Mouse (Mus musculus) limb, embryonic 12.5 days (tissue): ENCODE measurements at regions not wholly inside any gene's neighbourhood (a gene's known extent, or its start where the extent isn't known, plus 50 kb on each side); places are given as distances from the start of the nearest gene placed in this dataset.

Experiments
- ATAC-seq: fragments of 200-750 bp; cut with Nextera tagmentation; 2 replicates; pipeline ENCODE4 v1.8.0; 2017; ENCODE audit warnings: low read depth, moderate TSS enrichment; ENCODE audit not compliant: insufficient number of reproducible peaks, insufficient read depth, low FRiP score, low TSS enrichment
- H3K27ac ChIP-seq: fragments of 300-500 bp; sonication (generic); 2 replicates; pipeline ENCODE4 v1.5.1; 2016; ENCODE audit warnings: mild to moderate bottlenecking, moderate library complexity
- H3K27me3 ChIP-seq: fragments of 300-500 bp; sonication (generic); 2 replicates; pipeline ENCODE4 v1.6.1; 2016; ENCODE audit warnings: mild to moderate bottlenecking, moderate library complexity
- H3K36me3 ChIP-seq: fragments of 300-500 bp; sonication (generic); 2 replicates; pipeline ENCODE4 v1.6.1; 2016; ENCODE audit warnings: mild to moderate bottlenecking, moderate library complexity
- H3K4me1 ChIP-seq: fragments of 300-500 bp; sonication (generic); replicated peaks from 2 replicates; pipeline ENCODE4 v1.6.1; 2016
- H3K4me2 ChIP-seq: fragments of 300-500 bp; sonication (generic); 2 replicates; pipeline ENCODE4 v1.6.1; 2016; ENCODE audit warnings: mild to moderate bottlenecking, moderate library complexity
- H3K4me3 ChIP-seq: fragments of 300-500 bp; sonication (generic); replicated peaks from 2 replicates; pipeline ENCODE4 v1.5.1; 2016; ENCODE audit warnings: mild to moderate bottlenecking
- H3K9ac ChIP-seq: fragments of 300-500 bp; sonication (generic); replicated peaks from 2 replicates; pipeline ENCODE4 v1.6.1; 2016; ENCODE audit warnings: mild to moderate bottlenecking, moderate library complexity
- H3K9me3 ChIP-seq: fragments of 300-500 bp; sonication (generic); 2 replicates; pipeline ENCODE4 v1.6.1; 2016; ENCODE audit warnings: mild to moderate bottlenecking, moderate library complexity
- WGBS: fragments of 180-500 bp; shearing (Covaris S2); methylation state at CpG from one replicate; pipeline ENCODE4 v1.1.7; 2016; 5-methylcytosine and 5-hydroxymethylcytosine counted together

GRCm38 (mm10) chr4:82083519-82083918 is 622.0 kb downstream of the Nfib start:
- WGBS: 75% methylated on average over 2 of the region's 2 CpGs
- ATAC-seq: no peak
- no peak overlapping the region for H3K27ac ChIP-seq

GRCm38 (mm10) chr4:82068050-82068449 is 625.4 kb upstream of the Mpdz start:
- Histone ChIP-seq H3K4me2 (no peak overlapping the region), H3K27me3 (no peaks in the 10 kb centered on the region), H3K9ac (no peak overlapping the region), H3K36me3 (no peaks in the 10 kb centered on the region), H3K4me1 (peaks cover 15% of the 10 kb centered on the region), H3K4me3 (no peak overlapping the region), H3K9me3 (no peaks in the 10 kb centered on the region), H3K27ac (no peak overlapping the region)
- no peak for ATAC-seq
- WGBS: 84% methylated on average over 3 of the region's 3 CpGs

More at GRCm38 (mm10) chr4:82083519-82083918, 622.0 kb downstream of the Nfib start:
- Histone ChIP-seq H3K4me1 (no peaks in the 10 kb centered on the region), H3K27me3 (no peaks in the 10 kb centered on the region), H3K4me2 (no peak overlapping the region), H3K9me3 (no peaks in the 10 kb centered on the region), H3K9ac (no peak overlapping the region), H3K4me3 (no peak overlapping the region), H3K36me3 (no peaks in the 10 kb centered on the region)

- H3K9me3 ChIP-seq: no peaks in the 10 kb centered on the region
- WGBS: 62% methylated on average over 14 of the region's 14 CpGs
- H3K27me3 ChIP-seq: no peaks in the 10 kb centered on the region
- H3K4me3 ChIP-seq: no peak overlapping the region
- peak overlapping the region; percentile 31 for H3K4me2 ChIP-seq
- H3K27ac ChIP-seq: peak overlapping the region; percentile 85
- peak; percentile 92 for ATAC-seq
- H3K36me3 ChIP-seq: no peaks in the 10 kb centered on the region
- H3K4me1 ChIP-seq: peaks cover 15% of the 10 kb centered on the region
- no peak overlapping the region for H3K9ac ChIP-seq
These were observed 623.2 kb upstream of the Mpdz start for GRCm38 (mm10) chr4:82065641-82066358.

- Histone ChIP-seq H3K4me2 (no peak overlapping the region), H3K27me3 (no peaks in the 10 kb centered on the region), H3K27ac (no peak overlapping the region), H3K4me3 (no peak overlapping the region), H3K9ac (no peak overlapping the region), H3K9me3 (no peaks in the 10 kb centered on the region), H3K36me3 (no peaks in the 10 kb centered on the region), H3K4me1 (peaks cover 15% of the 10 kb centered on the region)
- no peak for ATAC-seq
- 87% methylated on average over 5 of the region's 5 CpGs for WGBS
These were observed 620.1 kb upstream of the Mpdz start for GRCm38 (mm10) chr4:82062726-82063125.

- no peak overlapping the region for H3K9ac ChIP-seq
- no peak overlapping the region for H3K27ac ChIP-seq
- H3K36me3 ChIP-seq: no peaks in the 10 kb centered on the region
- no peaks in the 10 kb centered on the region for H3K4me1 ChIP-seq
- H3K4me3 ChIP-seq: no peak overlapping the region
- no peaks in the 10 kb centered on the region for H3K27me3 ChIP-seq
- 80% methylated on average over 1 of the region's 1 CpGs for WGBS
- no peak overlapping the region for H3K4me2 ChIP-seq
- no peaks in the 10 kb centered on the region for H3K9me3 ChIP-seq
- no peak for ATAC-seq
These were observed 614.1 kb upstream of the Mpdz start for GRCm38 (mm10) chr4:82056671-82057070.

GRCm38 (mm10) chr4:82048171-82048570 is 605.6 kb upstream of the Mpdz start:
- no peak for ATAC-seq
- H3K27me3 ChIP-seq: no peaks in the 10 kb centered on the region
- H3K9me3 ChIP-seq: no peaks in the 10 kb centered on the region
- no peaks in the 10 kb centered on the region for H3K36me3 ChIP-seq
- H3K4me1 ChIP-seq: 0 out of 2 replicates have a peak, but pooled peaks cover 4% of the 10 kb centered on the region
- H3K4me2 ChIP-seq: no peak overlapping the region
- no peak overlapping the region for H3K9ac ChIP-seq
- H3K27ac ChIP-seq: no peak overlapping the region
- WGBS: 88% methylated on average over 2 of the region's 2 CpGs
- H3K4me3 ChIP-seq: no peak overlapping the region

GRCm38 (mm10) chr4:82037473-82037872 is 594.9 kb upstream of the Mpdz start:
- ATAC-seq: no peak
- 93% methylated on average over 1 of the region's 1 CpGs for WGBS

GRCm38 (mm10) chr4:82035074-82035703 is 592.6 kb upstream of the Mpdz start:
- H3K27ac ChIP-seq: no peak overlapping the region
- H3K9ac ChIP-seq: no peak overlapping the region
- peak; percentile 63; the same call in 1 of the 2 replicates for ATAC-seq
- H3K4me3 ChIP-seq: no peak overlapping the region
- no peaks in the 10 kb centered on the region; the same call in 1 of the 2 replicates for H3K27me3 ChIP-seq
- 42% methylated on average over 3 of the region's 3 CpGs for WGBS
- H3K36me3 ChIP-seq: no peaks in the 10 kb centered on the region
- H3K4me2 ChIP-seq: no peak overlapping the region
- H3K9me3 ChIP-seq: no peaks in the 10 kb centered on the region
- H3K4me1 ChIP-seq: peaks cover 12% of the 10 kb centered on the region

More at GRCm38 (mm10) chr4:82037473-82037872, 594.9 kb upstream of the Mpdz start:
- no peak overlapping the region for H3K4me3 ChIP-seq
- no peak overlapping the region for H3K9ac ChIP-seq
- peaks cover 12% of the 10 kb centered on the region for H3K4me1 ChIP-seq
- H3K27me3 ChIP-seq: no peaks in the 10 kb centered on the region
- H3K27ac ChIP-seq: no peak overlapping the region
- no peak overlapping the region for H3K4me2 ChIP-seq
- no peaks in the 10 kb centered on the region for H3K9me3 ChIP-seq
- no peaks in the 10 kb centered on the region for H3K36me3 ChIP-seq

- Histone ChIP-seq H3K27me3 (no peaks in the 10 kb centered on the region; the same call in 1 of the 2 replicates), H3K4me2 (no peak overlapping the region)
- ATAC-seq: no peak
These were observed 586.6 kb upstream of the Mpdz start for GRCm38 (mm10) chr4:82029237-82029636.

GRCm38 (mm10) chr4:82027447-82027881 is 584.8 kb upstream of the Mpdz start:
- no peaks in the 10 kb centered on the region for H3K9me3 ChIP-seq
- no peak overlapping the region for H3K9ac ChIP-seq
- no peak for ATAC-seq
- no peak overlapping the region for H3K4me3 ChIP-seq
- no peaks in the 10 kb centered on the region for H3K36me3 ChIP-seq
- no peaks in the 10 kb centered on the region; the same call in 1 of the 2 replicates for H3K27me3 ChIP-seq
- 49% methylated on average over 9 of the region's 9 CpGs for WGBS
- peaks cover 12% of the 10 kb centered on the region; the same call in 1 of the 2 replicates for H3K4me1 ChIP-seq
- H3K4me2 ChIP-seq: no peak overlapping the region
- no peak overlapping the region for H3K27ac ChIP-seq

More at GRCm38 (mm10) chr4:82029237-82029636, 586.6 kb upstream of the Mpdz start:
- no peaks in the 10 kb centered on the region for H3K36me3 ChIP-seq
- no peak overlapping the region for H3K9ac ChIP-seq
- no peaks in the 10 kb centered on the region for H3K9me3 ChIP-seq
- H3K4me3 ChIP-seq: no peak overlapping the region
- WGBS: 84% methylated on average over 9 of the region's 9 CpGs
- H3K4me1 ChIP-seq: peaks cover 12% of the 10 kb centered on the region; the same call in 1 of the 2 replicates
- H3K27ac ChIP-seq: no peak overlapping the region

GRCm38 (mm10) chr4:82001406-82001732 is 558.8 kb upstream of the Mpdz start:
- H3K9ac ChIP-seq: no peak overlapping the region
- 0 out of 2 replicates have a peak, but pooled peaks have one; percentile 20 for ATAC-seq
- peaks cover 18% of the 10 kb centered on the region for H3K4me1 ChIP-seq
- H3K4me2 ChIP-seq: no peak overlapping the region
- H3K36me3 ChIP-seq: no peaks in the 10 kb centered on the region
- H3K27ac ChIP-seq: peak overlapping the region; percentile 85; the same call in 1 of the 2 replicates
- H3K27me3 ChIP-seq: no peaks in the 10 kb centered on the region
- H3K4me3 ChIP-seq: no peak overlapping the region
- WGBS: 63% methylated on average over 6 of the region's 6 CpGs
- H3K9me3 ChIP-seq: no peaks in the 10 kb centered on the region
